Mouse (Mus musculus): ENCODE measurements around the gene Gng2. TPM values are rescaled to one million over a fixed set of nuclear protein-coding genes. Genes with fewer than 3 reads are reported as not detected.

The Gng2 gene
- polyA plus RNA-seq, 1 experiment from 2014 or later: 152 TPM

DNA sequence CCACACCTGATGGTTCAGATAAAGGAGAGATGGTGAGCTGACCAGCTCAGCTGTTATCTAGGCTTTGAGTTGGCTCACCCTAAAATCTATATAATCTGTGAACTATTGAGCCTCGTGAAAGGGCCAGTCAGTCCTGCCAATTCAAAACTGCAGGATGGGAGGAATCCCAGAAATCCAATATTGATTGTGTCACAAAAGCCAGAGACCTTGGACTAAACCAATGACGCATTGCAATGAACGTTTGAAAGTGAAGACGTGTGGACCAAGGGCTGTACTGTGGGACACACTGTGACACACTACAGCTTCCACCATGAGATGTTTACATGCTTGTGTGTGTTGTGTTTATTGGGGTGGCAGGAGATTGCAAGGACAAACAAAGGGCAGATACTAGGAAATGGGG lies 18.5 kb upstream of the Gng2 start:
- ATAC-seq (ENCODE audit: low FRiP score) (no peak), DNase-seq (ENCODE audit: low spot score, missing footprints) (no peak)
- Histone ChIP-seq H3K4me1 (ENCODE audit: control insufficient read depth, insufficient read depth, low read length) (peaks cover 6% of the 10 kb centered on the region; the same call in 1 of the 2 replicates), H3K36me3 (ENCODE audit: control insufficient read depth, insufficient read depth, low read length) (no peaks in the 10 kb centered on the region), H3K27me3 (ENCODE audit: control insufficient read depth, insufficient read depth, low read length) (no peaks in the 10 kb centered on the region), H3K4me3 (ENCODE audit: low read depth, low read length) (no peak overlapping the region), H3K4me2 (no peak overlapping the region), H3K27ac (ENCODE audit: low read depth, low read length) (no peak overlapping the region), H3K9ac (ENCODE audit: low read length) (no peak overlapping the region), H3K9me3 (ENCODE audit: control insufficient read depth, low read length) (no peaks in the 10 kb centered on the region)
- WGBS: 92% methylated on average over 4 of the region's 4 CpGs

DNA sequence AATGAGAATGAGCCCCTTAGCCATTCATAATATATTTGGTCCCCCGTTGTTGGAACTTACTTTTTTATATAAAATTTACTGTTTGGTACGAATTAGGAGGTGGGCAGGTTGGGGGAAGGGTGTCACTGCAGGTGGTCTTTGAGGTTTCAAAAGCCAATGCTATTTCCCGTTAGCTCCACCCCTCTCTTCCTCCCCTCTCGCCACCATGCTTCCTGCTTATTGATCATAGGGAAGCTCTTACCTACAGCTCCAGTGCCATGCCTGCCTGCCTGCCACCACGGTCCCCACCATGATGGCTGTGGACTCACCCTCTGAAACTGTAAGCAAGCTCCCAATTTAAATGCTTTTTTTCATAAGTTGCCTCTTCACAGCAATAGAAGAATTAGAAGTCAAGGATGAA lies 16.6 kb upstream of the Gng2 start:
- Histone ChIP-seq H3K27me3 (ENCODE audit: control insufficient read depth, insufficient read depth, low read length) (no peaks in the 10 kb centered on the region), H3K27ac (ENCODE audit: low read depth, low read length) (no peak overlapping the region), H3K4me3 (ENCODE audit: low read depth, low read length) (no peak overlapping the region), H3K9ac (ENCODE audit: low read length) (no peak overlapping the region), H3K36me3 (ENCODE audit: control insufficient read depth, insufficient read depth, low read length) (no peaks in the 10 kb centered on the region), H3K9me3 (ENCODE audit: control insufficient read depth, low read length) (no peaks in the 10 kb centered on the region), H3K4me2 (no peak overlapping the region), H3K4me1 (ENCODE audit: control insufficient read depth, insufficient read depth, low read length) (peaks cover 6% of the 10 kb centered on the region; the same call in 1 of the 2 replicates)
- WGBS: 75% methylated on average over 5 of the region's 5 CpGs
- ATAC-seq (ENCODE audit: low FRiP score): no peak
- no peak for DNase-seq (ENCODE audit: low spot score, missing footprints)

DNA sequence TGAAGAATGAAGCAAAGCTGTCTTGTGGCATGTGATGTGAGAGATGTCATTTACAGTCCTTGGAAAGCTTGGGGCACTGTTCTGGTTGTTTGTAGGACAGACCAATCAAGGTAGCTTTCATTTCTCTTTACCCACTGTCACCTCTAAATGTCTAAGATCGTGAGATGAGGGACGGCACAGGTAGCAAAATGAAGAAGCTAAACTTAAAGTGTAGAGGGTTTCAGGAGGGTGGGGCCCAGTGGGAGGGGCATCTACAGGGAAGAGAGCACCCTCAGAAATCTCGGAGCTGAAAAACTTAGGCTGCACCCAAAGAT lies 16.1 kb upstream of the Gng2 start:
- H3K4me1 ChIP-seq (ENCODE audit: control insufficient read depth, insufficient read depth, low read length): peaks cover 6% of the 10 kb centered on the region; the same call in 1 of the 2 replicates
- H3K4me2 ChIP-seq: no peak overlapping the region
- DNase-seq (ENCODE audit: low spot score, missing footprints): no peak
- H3K9ac ChIP-seq (ENCODE audit: low read length): no peak overlapping the region
- no peak overlapping the region for H3K4me3 ChIP-seq (ENCODE audit: low read depth, low read length)
- no peak for ATAC-seq (ENCODE audit: low FRiP score)
- H3K36me3 ChIP-seq (ENCODE audit: control insufficient read depth, insufficient read depth, low read length): no peaks in the 10 kb centered on the region
- WGBS: 82% methylated on average over 3 of the region's 3 CpGs
- H3K27me3 ChIP-seq (ENCODE audit: control insufficient read depth, insufficient read depth, low read length): no peaks in the 10 kb centered on the region
- H3K9me3 ChIP-seq (ENCODE audit: control insufficient read depth, low read length): no peaks in the 10 kb centered on the region
- no peak overlapping the region for H3K27ac ChIP-seq (ENCODE audit: low read depth, low read length)

DNA sequence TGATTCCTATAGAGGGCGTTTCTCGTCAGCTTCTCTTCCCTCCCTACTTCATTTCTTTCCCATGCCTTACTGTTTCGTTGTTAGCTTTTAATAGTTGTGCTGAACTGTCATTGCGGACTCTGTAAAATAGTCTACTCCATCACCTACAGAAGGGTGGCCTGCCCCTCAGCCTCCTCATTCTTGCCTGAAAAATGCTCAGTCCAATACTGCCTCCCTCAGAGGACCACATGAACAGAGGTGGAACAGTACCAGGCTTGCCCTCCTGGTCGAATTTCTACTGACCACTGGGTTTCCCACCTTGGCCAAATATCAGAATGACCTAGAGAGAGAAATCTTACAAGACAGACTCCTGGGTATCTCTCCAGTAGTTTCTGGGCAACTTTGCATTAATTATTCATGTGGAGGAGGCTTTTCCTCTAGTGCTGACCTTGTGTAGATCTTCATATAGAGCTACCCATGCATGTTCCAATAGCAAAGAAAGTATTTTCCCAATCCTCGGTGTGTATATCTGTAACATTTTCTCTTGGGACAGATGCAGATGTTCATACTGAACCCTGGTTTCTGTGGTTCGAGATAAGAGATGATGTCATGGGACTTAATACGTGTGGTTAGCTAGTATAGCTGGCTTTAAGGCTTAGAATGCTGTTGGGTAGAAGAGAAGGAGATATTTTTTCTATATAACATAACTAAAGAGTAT lies 15.6 kb upstream of the Gng2 start:
- H3K9me3 ChIP-seq (ENCODE audit: control insufficient read depth, low read length): no peaks in the 10 kb centered on the region
- no peak overlapping the region for H3K4me3 ChIP-seq (ENCODE audit: low read depth, low read length)
- peaks cover 6% of the 10 kb centered on the region; the same call in 1 of the 2 replicates for H3K4me1 ChIP-seq (ENCODE audit: control insufficient read depth, insufficient read depth, low read length)
- no peaks in the 10 kb centered on the region for H3K36me3 ChIP-seq (ENCODE audit: control insufficient read depth, insufficient read depth, low read length)
- no peak overlapping the region for H3K9ac ChIP-seq (ENCODE audit: low read length)
- H3K27ac ChIP-seq (ENCODE audit: low read depth, low read length): no peak overlapping the region
- DNase-seq (ENCODE audit: low spot score, missing footprints) (no peak), ATAC-seq (ENCODE audit: low FRiP score) (no peak)
- WGBS: 84% methylated on average over 8 of the region's 8 CpGs
- no peak overlapping the region for H3K4me2 ChIP-seq
- no peaks in the 10 kb centered on the region for H3K27me3 ChIP-seq (ENCODE audit: control insufficient read depth, insufficient read depth, low read length)

DNA sequence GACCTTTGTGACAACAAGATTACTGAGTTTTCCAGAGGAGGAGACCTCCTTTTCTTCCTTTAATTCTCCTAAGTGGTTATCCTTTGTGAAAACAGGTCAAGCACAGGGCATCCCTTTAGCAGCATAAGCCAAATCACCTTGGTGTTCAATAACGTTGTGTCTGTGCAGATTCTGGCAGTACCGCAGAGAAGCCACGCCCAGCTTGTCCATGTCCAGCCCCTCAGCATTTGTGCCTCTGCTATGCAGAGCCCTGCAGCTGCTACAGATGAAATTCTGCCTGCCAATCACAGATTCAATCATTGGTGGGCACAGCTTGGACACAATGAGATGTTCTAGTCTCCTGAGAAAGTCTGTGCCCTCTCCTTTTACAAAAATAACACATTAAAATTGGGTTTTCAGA lies 14.4 kb upstream of the Gng2 start:
- Histone ChIP-seq H3K9me3 (ENCODE audit: control insufficient read depth, low read length) (no peaks in the 10 kb centered on the region), H3K27ac (ENCODE audit: low read depth, low read length) (no peak overlapping the region), H3K27me3 (ENCODE audit: control insufficient read depth, insufficient read depth, low read length) (no peaks in the 10 kb centered on the region), H3K4me2 (no peak overlapping the region), H3K4me1 (ENCODE audit: control insufficient read depth, insufficient read depth, low read length) (peaks cover 6% of the 10 kb centered on the region; the same call in 1 of the 2 replicates), H3K9ac (ENCODE audit: low read length) (no peak overlapping the region), H3K4me3 (ENCODE audit: low read depth, low read length) (no peak overlapping the region), H3K36me3 (ENCODE audit: control insufficient read depth, insufficient read depth, low read length) (no peaks in the 10 kb centered on the region)
- no peak for DNase-seq (ENCODE audit: low spot score, missing footprints)
- ATAC-seq (ENCODE audit: low FRiP score): peak; percentile 40; the same call in 1 of the 2 replicates
- 34% methylated on average over 3 of the region's 3 CpGs for WGBS

DNA sequence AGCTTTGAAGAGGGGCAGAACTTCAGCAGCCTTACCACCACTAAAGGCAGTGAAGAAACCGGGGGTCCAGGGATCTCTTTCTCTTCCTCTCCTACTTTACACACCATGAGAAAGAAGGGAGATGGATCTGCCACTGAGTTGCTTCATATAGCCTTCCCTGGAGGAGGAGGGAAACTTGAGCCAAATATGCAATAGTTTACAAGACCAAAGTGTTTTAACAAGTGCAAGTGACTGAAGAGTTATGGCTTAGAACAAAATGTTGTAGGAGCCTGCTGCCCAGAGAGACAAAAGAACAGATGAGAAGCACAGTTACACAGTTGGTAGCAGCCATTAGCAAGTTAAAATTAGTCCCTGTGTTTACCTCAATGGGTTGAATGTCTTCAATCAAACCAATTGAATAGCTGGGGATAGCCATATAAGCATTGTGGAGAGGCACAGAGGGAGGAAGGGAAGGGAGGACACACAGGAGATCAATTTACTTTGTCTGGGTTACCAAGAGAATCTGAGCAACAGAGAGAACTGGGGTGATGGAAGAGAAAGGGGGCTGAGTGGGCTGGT lies 13.1 kb upstream of the Gng2 start:
- DNase-seq (ENCODE audit: low spot score, missing footprints) (no peak), ATAC-seq (ENCODE audit: low FRiP score) (no peak)
- no peaks in the 10 kb centered on the region for H3K27me3 ChIP-seq (ENCODE audit: control insufficient read depth, insufficient read depth, low read length)
- H3K4me1 ChIP-seq (ENCODE audit: control insufficient read depth, insufficient read depth, low read length): peaks cover 19% of the 10 kb centered on the region
- H3K9ac ChIP-seq (ENCODE audit: low read length): no peak overlapping the region
- no peaks in the 10 kb centered on the region for H3K9me3 ChIP-seq (ENCODE audit: control insufficient read depth, low read length)
- H3K4me2 ChIP-seq: no peak overlapping the region
- H3K36me3 ChIP-seq (ENCODE audit: control insufficient read depth, insufficient read depth, low read length): no peaks in the 10 kb centered on the region
- no peak overlapping the region for H3K27ac ChIP-seq (ENCODE audit: low read depth, low read length)
- H3K4me3 ChIP-seq (ENCODE audit: low read depth, low read length): no peak overlapping the region
- WGBS: 83% methylated on average over 1 of the region's 1 CpGs

DNA sequence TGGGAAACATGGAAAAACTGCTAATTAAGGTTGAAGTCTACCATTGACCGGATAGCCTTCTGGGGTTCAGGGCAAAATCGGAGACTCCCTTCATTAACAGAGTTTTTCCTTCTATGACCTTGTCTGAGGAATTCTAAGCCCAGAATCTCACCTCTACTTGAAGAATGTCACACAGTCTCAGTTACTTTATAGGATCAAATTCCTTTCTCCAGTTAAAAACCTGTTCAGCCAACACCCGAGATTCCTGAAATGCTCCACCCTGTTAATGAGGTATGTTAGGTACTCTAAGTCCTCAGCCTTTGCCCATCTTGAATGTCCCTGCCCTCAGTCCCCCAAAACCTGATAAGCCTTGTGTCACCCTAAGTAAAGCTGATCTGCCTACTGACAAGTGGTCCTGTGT lies 11.0 kb upstream of the Gng2 start:
- ATAC-seq (ENCODE audit: low FRiP score): no peak
- Histone ChIP-seq H3K36me3 (ENCODE audit: control insufficient read depth, insufficient read depth, low read length) (no peaks in the 10 kb centered on the region), H3K4me1 (ENCODE audit: control insufficient read depth, insufficient read depth, low read length) (peaks cover 35% of the 10 kb centered on the region), H3K9ac (ENCODE audit: low read length) (no peak overlapping the region), H3K9me3 (ENCODE audit: control insufficient read depth, low read length) (no peaks in the 10 kb centered on the region), H3K4me3 (ENCODE audit: low read depth, low read length) (no peak overlapping the region), H3K27ac (ENCODE audit: low read depth, low read length) (no peak overlapping the region), H3K27me3 (ENCODE audit: control insufficient read depth, insufficient read depth, low read length) (no peaks in the 10 kb centered on the region), H3K4me2 (no peak overlapping the region)
- WGBS: 87% methylated on average over 3 of the region's 3 CpGs
- no peak for DNase-seq (ENCODE audit: low spot score, missing footprints)

DNA sequence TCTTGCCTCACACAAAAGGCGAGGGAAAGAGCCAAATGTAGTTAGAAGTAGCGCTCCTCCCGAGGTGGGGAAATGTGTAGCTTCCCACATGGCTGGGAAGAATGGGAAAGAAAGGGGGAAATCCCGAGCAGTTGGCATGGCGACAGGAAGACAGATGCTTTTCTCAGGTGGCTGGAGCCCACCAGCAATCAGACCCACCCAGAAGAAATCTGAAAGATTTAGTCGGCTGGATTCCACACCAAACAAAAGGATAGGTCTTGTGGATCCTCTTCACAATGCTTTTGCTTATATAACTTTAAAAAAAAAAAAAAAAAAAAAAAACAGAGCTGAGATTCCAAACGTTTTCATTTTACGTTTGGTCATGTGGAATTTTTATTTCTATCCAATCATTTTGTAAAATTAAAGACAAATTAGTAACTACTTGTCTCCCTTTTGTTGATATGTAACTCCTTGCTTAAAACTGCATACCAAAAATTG lies 10.0 kb upstream of the Gng2 start:
- peak overlapping the region; percentile 45 for H3K4me2 ChIP-seq
- peak overlapping the region; percentile 24 for H3K4me3 ChIP-seq (ENCODE audit: low read depth, low read length)
- WGBS: 6% methylated on average over 8 of the region's 8 CpGs
- H3K9ac ChIP-seq (ENCODE audit: low read length): peak overlapping the region; percentile 73
- H3K4me1 ChIP-seq (ENCODE audit: control insufficient read depth, insufficient read depth, low read length): peaks cover 35% of the 10 kb centered on the region
- no peak for DNase-seq (ENCODE audit: low spot score, missing footprints)
- H3K36me3 ChIP-seq (ENCODE audit: control insufficient read depth, insufficient read depth, low read length): no peaks in the 10 kb centered on the region
- peak overlapping the region; percentile 99 for H3K27ac ChIP-seq (ENCODE audit: low read depth, low read length)
- no peaks in the 10 kb centered on the region for H3K27me3 ChIP-seq (ENCODE audit: control insufficient read depth, insufficient read depth, low read length)
- ATAC-seq (ENCODE audit: low FRiP score): peak; percentile 73
- no peaks in the 10 kb centered on the region for H3K9me3 ChIP-seq (ENCODE audit: control insufficient read depth, low read length)

DNA sequence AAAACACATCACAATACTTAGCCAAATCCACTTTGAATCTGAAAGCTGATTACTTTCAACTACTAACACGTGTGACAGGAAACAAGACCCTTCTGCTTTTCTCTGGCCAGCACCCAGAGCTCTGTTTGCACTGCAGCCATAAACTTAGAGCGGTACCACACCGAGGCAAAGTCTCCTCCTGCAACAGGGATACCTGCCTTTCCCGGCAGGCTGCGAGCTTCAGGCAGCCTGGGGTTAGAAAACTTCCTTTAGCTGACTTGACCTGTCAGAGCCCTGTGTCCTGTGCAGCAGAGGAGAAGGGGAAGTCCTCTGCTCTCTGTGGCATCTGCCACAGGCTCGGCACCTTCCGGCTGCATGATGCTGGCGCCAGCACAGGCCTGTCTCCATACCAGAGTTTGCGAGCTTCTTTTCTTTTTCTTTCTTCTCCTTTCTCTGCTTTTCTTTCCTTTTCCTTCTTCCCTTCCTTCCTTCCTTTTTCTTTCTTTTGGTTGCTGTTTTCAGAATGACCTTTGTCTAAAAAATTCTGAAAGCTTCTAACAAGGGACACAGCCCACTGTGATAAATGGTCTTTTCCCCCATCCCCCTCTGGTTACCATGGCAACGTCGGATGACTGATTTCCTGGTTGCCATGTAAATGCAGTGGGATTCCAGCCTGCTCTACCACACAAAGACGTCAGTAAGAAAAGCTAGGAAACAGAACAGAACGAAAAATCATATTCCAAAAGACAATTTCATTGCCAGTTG lies 9.4 kb upstream of the Gng2 start:
- Histone ChIP-seq H3K4me3 (ENCODE audit: low read depth, low read length) (peak overlapping the region; percentile 24), H3K27me3 (ENCODE audit: control insufficient read depth, insufficient read depth, low read length) (no peaks in the 10 kb centered on the region), H3K4me1 (ENCODE audit: control insufficient read depth, insufficient read depth, low read length) (peaks cover 32% of the 10 kb centered on the region), H3K27ac (ENCODE audit: low read depth, low read length) (peak overlapping the region; percentile 99), H3K9me3 (ENCODE audit: control insufficient read depth, low read length) (no peaks in the 10 kb centered on the region), H3K36me3 (ENCODE audit: control insufficient read depth, insufficient read depth, low read length) (no peaks in the 10 kb centered on the region), H3K4me2 (peak overlapping the region; percentile 45), H3K9ac (ENCODE audit: low read length) (peak overlapping the region; percentile 73)
- ATAC-seq (ENCODE audit: low FRiP score): peak; percentile 91
- DNase-seq (ENCODE audit: low spot score, missing footprints): peak; percentile 99
- WGBS: 2% methylated on average over 13 of the region's 13 CpGs

All from midbrain, embryonic 11.5 days (tissue).